Mouse (Mus musculus): Measurements from ENCODE around the gene Srm. TPM values are rescaled to one million over a fixed set of nuclear protein-coding genes. Genes with fewer than 3 reads are reported as not detected.

Srm gene
- polyA plus RNA-seq, 1 experiment from 2014 or later, result 170 TPM

DNA sequence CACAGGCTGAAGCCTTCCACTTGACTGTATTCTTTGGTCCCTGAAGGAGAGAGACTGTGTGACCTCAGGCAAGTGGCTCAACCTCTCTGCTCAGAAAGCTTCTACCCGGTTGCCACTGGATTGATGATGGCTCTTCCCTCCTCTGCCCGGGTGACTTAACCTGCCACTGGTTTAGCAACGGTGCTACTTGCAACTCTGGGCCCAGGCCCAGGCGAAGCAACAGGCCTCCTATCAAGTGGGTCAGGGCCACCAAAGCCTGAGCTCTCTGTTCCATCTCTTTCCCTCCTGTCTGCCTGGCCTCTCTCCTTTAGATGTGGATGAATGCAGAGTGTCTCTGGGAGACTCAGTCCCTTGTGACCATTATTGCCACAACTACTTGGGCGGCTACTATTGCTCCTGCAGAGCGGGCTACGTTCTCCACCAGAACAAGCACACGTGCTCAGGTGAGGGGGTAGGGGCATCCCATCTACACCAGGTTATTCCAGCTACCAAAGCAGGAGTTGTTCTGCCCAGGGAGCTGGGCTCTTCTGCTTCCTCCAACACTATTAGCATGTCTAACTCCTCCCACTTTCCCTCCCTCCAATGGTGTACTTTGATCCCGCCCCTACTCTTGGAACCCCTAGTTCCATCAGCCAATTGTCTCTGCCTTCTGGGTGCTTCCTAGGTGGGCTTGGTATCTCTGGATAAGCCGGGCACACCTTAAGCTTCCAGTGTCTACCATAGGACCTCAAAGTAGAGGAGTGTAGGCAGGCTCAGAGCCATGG is 12.3 kb downstream of the Srm start:
- no peaks in the 10 kb centered on the region for H3K9me3 ChIP-seq
- H3K9ac ChIP-seq, result no peak overlapping the region
- H3K4me1 ChIP-seq, result no peaks in the 10 kb centered on the region
- H3K27ac ChIP-seq, result no peak overlapping the region
- H3K4me3 ChIP-seq, result no peak overlapping the region
- peaks cover 8% of the 10 kb centered on the region for H3K36me3 ChIP-seq
- H3K4me2 ChIP-seq (replicated peaks), result no peak overlapping the region
- WGBS, result 68% methylated on average over 10 of the region's 10 CpGs
- H3K27me3 ChIP-seq (replicated peaks), result no peaks in the 10 kb centered on the region
- no peak for ATAC-seq (ENCODE audit: low FRiP score, low read depth)

GRCm38 (mm10) chr4:148604141-148604540 is 12.8 kb downstream of the Srm start:
- Histone ChIP-seq H3K4me2 (replicated peaks) (no peak overlapping the region), H3K9me3 (no peaks in the 10 kb centered on the region), H3K36me3 (peaks cover 6% of the 10 kb centered on the region), H3K27ac (no peak overlapping the region), H3K27me3 (replicated peaks) (no peaks in the 10 kb centered on the region), H3K9ac (no peak overlapping the region), H3K4me1 (no peaks in the 10 kb centered on the region), H3K4me3 (no peak overlapping the region)
- WGBS, result 79% methylated on average over 7 of the region's 7 CpGs
- ATAC-seq (ENCODE audit: low FRiP score, low read depth), result no peak

- H3K9me3 ChIP-seq, result no peaks in the 10 kb centered on the region
- H3K4me2 ChIP-seq (replicated peaks), result no peak overlapping the region
- H3K27ac ChIP-seq, result no peak overlapping the region
- H3K9ac ChIP-seq, result no peak overlapping the region
- no peaks in the 10 kb centered on the region for H3K27me3 ChIP-seq (replicated peaks)
- H3K4me3 ChIP-seq, result no peak overlapping the region
- WGBS, result 83% methylated on average over 3 of the region's 3 CpGs
- peaks cover 7% of the 10 kb centered on the region for H3K36me3 ChIP-seq
- no peak for ATAC-seq (ENCODE audit: low FRiP score, low read depth)
- no peaks in the 10 kb centered on the region for H3K4me1 ChIP-seq
Observed at GRCm38 (mm10) chr4:148604541-148605165, 13.3 kb downstream of the Srm start.

DNA sequence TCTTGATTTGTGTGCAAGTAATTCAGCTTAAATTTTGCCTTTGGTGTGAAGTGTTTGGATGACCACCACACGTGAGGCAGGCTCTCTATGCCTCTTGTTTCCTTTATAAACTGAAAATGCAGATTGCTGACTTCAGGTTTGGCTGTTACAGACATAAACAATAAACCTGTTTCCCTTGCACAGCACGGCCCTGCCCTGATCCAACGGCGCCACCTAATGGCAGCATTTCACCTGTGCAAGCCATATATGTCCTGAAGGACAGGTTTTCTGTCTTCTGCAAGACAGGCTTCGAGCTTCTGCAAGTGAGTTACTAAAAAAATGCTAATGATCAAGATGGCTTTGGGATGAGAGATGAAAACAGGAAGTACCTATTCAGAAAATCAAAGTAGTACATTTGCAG is 16.5 kb downstream of the Srm start:
- H3K9ac ChIP-seq, result no peak overlapping the region
- H3K9me3 ChIP-seq, result no peaks in the 10 kb centered on the region
- peaks cover 11% of the 10 kb centered on the region for H3K36me3 ChIP-seq
- no peak overlapping the region for H3K4me2 ChIP-seq (replicated peaks)
- H3K27ac ChIP-seq, result no peak overlapping the region
- H3K4me1 ChIP-seq, result no peaks in the 10 kb centered on the region; the same call in 1 of the 2 replicates
- no peak overlapping the region for H3K4me3 ChIP-seq
- WGBS, result 29% methylated on average over 5 of the region's 5 CpGs
- H3K27me3 ChIP-seq (replicated peaks), result no peaks in the 10 kb centered on the region
- ATAC-seq (ENCODE audit: low FRiP score, low read depth), result no peak

- peaks cover 6% of the 10 kb centered on the region; the same call in 1 of the 2 replicates for H3K4me1 ChIP-seq
- 90% methylated on average over 5 of the region's 5 CpGs for WGBS
- no peak for ATAC-seq (ENCODE audit: low FRiP score, low read depth)
- H3K4me2 ChIP-seq (replicated peaks), result no peak overlapping the region
- peaks cover 29% of the 10 kb centered on the region for H3K36me3 ChIP-seq
- no peak overlapping the region for H3K9ac ChIP-seq
- no peak overlapping the region for H3K27ac ChIP-seq
- H3K9me3 ChIP-seq, result no peaks in the 10 kb centered on the region
- H3K27me3 ChIP-seq (replicated peaks), result no peaks in the 10 kb centered on the region
- H3K4me3 ChIP-seq, result no peak overlapping the region
Observed at GRCm38 (mm10) chr4:148609805-148610204, 18.5 kb downstream of the Srm start.

GRCm38 (mm10) chr4:148610631-148611364 is 19.5 kb downstream of the Srm start:
- H3K4me3 ChIP-seq, result no peak overlapping the region
- H3K4me2 ChIP-seq (replicated peaks), result no peak overlapping the region
- H3K36me3 ChIP-seq, result peaks cover 39% of the 10 kb centered on the region
- no peak overlapping the region for H3K27ac ChIP-seq
- peaks cover 6% of the 10 kb centered on the region; the same call in 1 of the 2 replicates for H3K4me1 ChIP-seq
- no peaks in the 10 kb centered on the region for H3K27me3 ChIP-seq (replicated peaks)
- no peak for ATAC-seq (ENCODE audit: low FRiP score, low read depth)
- H3K9me3 ChIP-seq, result no peaks in the 10 kb centered on the region
- 73% methylated on average over 5 of the region's 5 CpGs for WGBS
- no peak overlapping the region for H3K9ac ChIP-seq

DNA sequence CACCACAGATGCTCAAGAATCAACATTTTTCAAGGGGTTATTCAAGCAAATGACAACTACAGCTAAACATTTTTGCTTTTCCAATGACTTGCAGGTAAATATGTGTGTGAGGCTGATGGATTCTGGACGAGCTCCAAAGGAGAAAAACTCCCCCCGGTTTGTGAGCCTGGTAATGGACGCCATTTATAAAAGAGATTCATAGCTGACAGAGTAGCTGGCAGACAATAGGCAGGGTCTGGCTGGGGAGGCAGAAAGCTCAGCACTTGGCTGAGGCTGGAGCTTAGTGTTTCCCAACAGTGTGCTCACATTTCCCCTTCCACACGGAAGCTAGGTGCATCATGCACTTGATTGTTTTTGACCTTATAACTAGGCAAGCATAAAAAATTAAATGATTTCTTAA is 21.3 kb downstream of the Srm start:
- no peak overlapping the region for H3K9ac ChIP-seq
- H3K4me2 ChIP-seq (replicated peaks), result no peak overlapping the region
- no peaks in the 10 kb centered on the region for H3K9me3 ChIP-seq
- no peak overlapping the region for H3K4me3 ChIP-seq
- H3K4me1 ChIP-seq, result peaks cover 6% of the 10 kb centered on the region; the same call in 1 of the 2 replicates
- no peak for ATAC-seq (ENCODE audit: low FRiP score, low read depth)
- WGBS, result 37% methylated on average over 4 of the region's 4 CpGs
- H3K27me3 ChIP-seq (replicated peaks), result no peaks in the 10 kb centered on the region
- H3K36me3 ChIP-seq, result peaks cover 47% of the 10 kb centered on the region
- no peak overlapping the region for H3K27ac ChIP-seq

- Histone ChIP-seq H3K9me3 (no peaks in the 10 kb centered on the region), H3K27ac (no peak overlapping the region), H3K27me3 (replicated peaks) (no peaks in the 10 kb centered on the region), H3K4me1 (peaks cover 6% of the 10 kb centered on the region; the same call in 1 of the 2 replicates), H3K36me3 (peaks cover 55% of the 10 kb centered on the region), H3K4me3 (no peak overlapping the region), H3K9ac (no peak overlapping the region), H3K4me2 (replicated peaks) (no peak overlapping the region)
- WGBS, result 54% methylated on average over 9 of the region's 9 CpGs
- ATAC-seq (ENCODE audit: low FRiP score, low read depth), result no peak
Observed at GRCm38 (mm10) chr4:148613738-148614137, 22.4 kb downstream of the Srm start.

- no peak overlapping the region for H3K4me2 ChIP-seq (replicated peaks)
- WGBS, result 92% methylated on average over 1 of the region's 1 CpGs
- H3K4me3 ChIP-seq, result no peak overlapping the region
- H3K27me3 ChIP-seq (replicated peaks), result no peaks in the 10 kb centered on the region
- H3K4me1 ChIP-seq, result peaks cover 8% of the 10 kb centered on the region
- no peak for ATAC-seq (ENCODE audit: low FRiP score, low read depth)
- H3K9me3 ChIP-seq, result no peaks in the 10 kb centered on the region
- H3K36me3 ChIP-seq, result peaks cover 86% of the 10 kb centered on the region
- no peak overlapping the region for H3K9ac ChIP-seq
- H3K27ac ChIP-seq, result no peak overlapping the region
Observed at GRCm38 (mm10) chr4:148619805-148620204, 28.5 kb downstream of the Srm start.

DNA sequence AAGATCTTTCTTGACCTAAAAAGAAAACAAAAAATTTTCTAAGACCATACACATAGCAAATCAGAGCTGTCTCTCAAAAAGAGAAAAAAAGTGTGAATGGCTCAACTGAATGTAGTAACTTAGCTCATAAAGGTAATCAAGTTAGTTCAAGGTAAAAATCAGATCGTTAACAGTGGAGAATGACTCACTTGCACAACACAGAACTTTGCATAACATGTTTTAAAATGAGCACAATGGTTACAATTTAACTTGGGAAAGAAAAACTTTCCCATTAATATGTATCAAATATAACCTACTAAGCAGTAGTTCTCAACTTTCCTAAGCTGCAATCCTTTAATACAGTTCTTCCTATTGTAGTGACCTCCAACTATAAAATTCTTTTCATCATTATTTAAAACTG is 29.4 kb downstream of the Srm start:
- no peak overlapping the region for H3K9ac ChIP-seq
- no peak overlapping the region for H3K4me2 ChIP-seq (replicated peaks)
- H3K27ac ChIP-seq, result no peak overlapping the region
- WGBS, result 100% methylated on average over 1 of the region's 1 CpGs
- ATAC-seq (ENCODE audit: low FRiP score, low read depth), result no peak
- H3K4me3 ChIP-seq, result no peak overlapping the region
- peaks cover 12% of the 10 kb centered on the region for H3K4me1 ChIP-seq
- no peaks in the 10 kb centered on the region for H3K27me3 ChIP-seq (replicated peaks)
- no peaks in the 10 kb centered on the region for H3K9me3 ChIP-seq
- H3K36me3 ChIP-seq, result peaks cover 81% of the 10 kb centered on the region

- Histone ChIP-seq H3K4me2 (replicated peaks) (no peak overlapping the region), H3K9ac (no peak overlapping the region), H3K36me3 (peaks cover 69% of the 10 kb centered on the region), H3K27ac (no peak overlapping the region), H3K27me3 (replicated peaks) (no peaks in the 10 kb centered on the region), H3K9me3 (no peaks in the 10 kb centered on the region), H3K4me3 (no peak overlapping the region), H3K4me1 (peaks cover 12% of the 10 kb centered on the region)
- 95% methylated on average over 4 of the region's 4 CpGs for WGBS
- ATAC-seq (ENCODE audit: low FRiP score, low read depth), result no peak
Observed at GRCm38 (mm10) chr4:148622485-148622884, 31.2 kb downstream of the Srm start.

GRCm38 (mm10) chr4:148623609-148624008 is 32.3 kb downstream of the Srm start:
- no peaks in the 10 kb centered on the region for H3K27me3 ChIP-seq (replicated peaks)
- H3K27ac ChIP-seq, result no peak overlapping the region
- WGBS, result 92% methylated on average over 4 of the region's 4 CpGs
- peaks cover 62% of the 10 kb centered on the region for H3K36me3 ChIP-seq
- H3K4me1 ChIP-seq, result peaks cover 12% of the 10 kb centered on the region
- H3K4me3 ChIP-seq, result no peak overlapping the region
- no peak for ATAC-seq (ENCODE audit: low FRiP score, low read depth)
- H3K4me2 ChIP-seq (replicated peaks), result 0 out of 2 replicates have a peak overlapping the region, but pooled peaks have one; percentile 10
- no peak overlapping the region for H3K9ac ChIP-seq
- H3K9me3 ChIP-seq, result no peaks in the 10 kb centered on the region
